Mouse (Mus musculus) liver, postnatal 0 days (tissue): ENCODE data around the gene Unk.

ENCODE experiments used
- CTCF ChIP-seq: sonication (generic); IDR thresholded peaks from 2 replicates; pipeline ENCODE4 v1.5.1; 2016; ENCODE audit warnings: antibody characterized with exemption, low read depth
- EP300 ChIP-seq: IDR thresholded peaks from 2 replicates; pipeline ENCODE4 v1.6.1; 2016; ENCODE audit warnings: antibody characterized with exemption, low read depth, mild to moderate bottlenecking

DNA sequence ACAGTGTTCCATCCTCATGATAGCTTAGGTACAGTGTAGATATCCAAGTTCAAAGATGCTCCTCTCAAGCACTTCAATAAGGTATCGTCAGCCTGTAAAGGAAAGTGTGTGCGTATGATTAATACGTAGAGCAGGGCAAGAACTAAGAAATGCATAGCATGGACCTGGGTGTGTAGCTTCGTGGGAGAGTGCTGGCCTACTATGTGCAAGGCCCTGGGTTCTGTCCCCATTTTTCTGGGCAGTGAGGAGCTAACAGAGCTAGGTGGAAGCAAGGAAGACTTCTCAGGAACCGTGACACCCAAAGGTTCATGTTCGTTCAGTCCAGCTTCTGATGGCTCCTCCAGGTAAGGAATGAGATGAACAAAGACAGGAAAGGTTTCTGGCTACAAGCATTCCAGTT is 15.1 kb downstream of the Unk start:
- TF ChIP-seq CTCF (no peak), EP300 (no peak)
